Mouse (Mus musculus): Measurements from ENCODE around the gene Sema3g.

GRCm38 (mm10) chr14:31230442-31230841 lies 12.8 kb downstream of the Sema3g start:
- no peak for TF ChIP-seq GATA1 (IDR thresholded peaks at IDR 0.05; ENCODE audit: low read length)
- no peak for TF ChIP-seq TAL1 (IDR thresholded peaks at IDR 0.05; ENCODE audit: low read length)

Data from erythroblast, embryonic 14.5 days (primary cell).